Mouse (Mus musculus): ENCODE results near the gene Chrna9. TPM values are rescaled to one million over a fixed set of nuclear protein-coding genes. Genes with fewer than 3 reads are reported as not detected.

Chrna9 gene
- total and polyA plus RNA-seq, 3 experiments, result 0.57 TPM; not detected in 2

DNA sequence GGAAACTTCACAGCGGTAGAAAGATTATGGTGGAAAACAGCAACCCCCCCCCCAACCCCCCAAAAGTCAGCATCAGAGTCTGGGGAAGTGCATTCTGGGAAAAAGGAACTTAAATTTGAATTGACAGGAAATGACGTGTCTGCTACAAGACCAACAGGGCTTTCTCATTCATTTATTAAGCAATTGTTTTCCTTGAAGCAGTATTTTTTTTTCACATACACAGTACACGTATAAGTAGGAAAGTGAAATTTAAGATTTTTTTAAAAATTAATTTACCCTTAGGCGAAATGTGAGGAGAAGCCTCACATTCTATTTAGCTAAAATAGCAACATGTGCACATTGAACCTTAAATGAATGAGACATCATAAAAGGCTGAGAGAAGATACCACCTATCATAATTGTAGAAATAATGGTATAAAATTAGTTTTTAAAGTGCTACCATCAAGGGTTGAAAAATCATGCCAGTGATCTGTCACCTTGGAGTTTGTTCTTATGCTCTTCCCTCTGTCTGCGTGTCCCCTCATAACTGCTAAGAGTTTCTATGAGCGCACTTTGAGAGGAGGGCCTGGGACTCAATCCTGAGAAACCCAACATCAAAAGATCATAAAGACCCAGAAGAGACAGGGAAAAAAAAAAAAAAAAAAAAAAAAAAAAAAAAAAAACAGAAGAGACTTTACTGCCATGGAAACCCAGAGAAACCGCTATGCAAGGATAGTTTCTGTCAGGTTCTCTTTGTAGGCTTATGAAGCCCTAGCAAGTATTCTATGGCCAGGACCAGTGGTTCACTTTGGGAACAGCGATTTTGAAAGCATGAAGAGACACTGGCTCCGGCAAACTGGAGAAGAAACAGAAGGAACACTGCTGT, 21.7 kb downstream of the Chrna9 start:
- Histone ChIP-seq H3K27ac (ENCODE audit: insufficient read depth, low read depth) (no peak overlapping the region), H3K36me3 (replicated peaks in 1 of 2; ENCODE audit: control insufficient read depth in 1 of 2, insufficient read depth in 1 of 2, low read length in 1 of 2) (no peaks in the 10 kb centered on the region), H3K9me3 (replicated peaks; ENCODE audit: low read length) (no peaks in the 10 kb centered on the region), H3K9ac (ENCODE audit: insufficient read depth, low read depth) (no peak overlapping the region), H3K27me3 (replicated peaks) (no peaks in the 10 kb centered on the region), H3K79me2 (replicated peaks; ENCODE audit: control insufficient read depth, extremely low read depth, insufficient read depth, poor library complexity, severe bottlenecking) (no peaks in the 10 kb centered on the region), H3K4me3 (replicated peaks in 1 of 3; ENCODE audit: low read depth in 2 of 3, low read length in 2 of 3, poor library complexity in 1 of 3) (no peak overlapping the region), H3K4me2 (ENCODE audit: insufficient read depth, low read depth, poor library complexity, severe bottlenecking) (no peak overlapping the region), H3K4me1 (ENCODE audit: control insufficient read depth in 1 of 2, insufficient read depth in 2 of 2) (peaks cover 4 to 26% of the 10 kb centered on the region in 2 experiments; a peak in 3 of 4 replicates)
- no peak for DNase-seq (ENCODE audit: extremely low read depth)
- in situ Hi-C loops (cut with MboI; ENCODE audit: low pct_ligation_motif_present, low pct_unique_long_range_greater_than_20kb, low sequenced_read_pairs), result loop anchor here (25.0 kb wide), 1 partner anchor 281 kb away; no protein-coding TSS in a partner anchor
- TF ChIP-seq MAX (IDR thresholded peaks at IDR 0.05; ENCODE audit: low read length) (no peak), MXI1 (IDR thresholded peaks at IDR 0.05; ENCODE audit: low read depth, low read length) (no peak), ZNF384 (IDR thresholded peaks at IDR 0.05; ENCODE audit: low read depth, low read length) (peak; percentile 68), TBP (conservative IDR thresholded peaks at IDR 0.05; ENCODE audit: low read depth, low read length) (peak; percentile 89), MYC (IDR thresholded peaks at IDR 0.05; ENCODE audit: low read depth, low read length) (no peak), KAT2A (IDR thresholded peaks at IDR 0.05; ENCODE audit: insufficient replicate concordance, low read length) (no peak), CHD2 (IDR thresholded peaks at IDR 0.05; ENCODE audit: low read length) (no peak), BHLHE40 (IDR thresholded peaks at IDR 0.05; ENCODE audit: low read depth, low read length) (0 out of 2 replicates have a peak, but pooled peaks have one; percentile 41), MAZ (IDR thresholded peaks at IDR 0.05; ENCODE audit: low read depth, low read length) (no peak), HCFC1 (IDR thresholded peaks at IDR 0.05; ENCODE audit: low read depth, low read length) (peak; percentile 31; the same call in 1 of the 2 replicates), SIN3A (IDR thresholded peaks at IDR 0.05; ENCODE audit: low read length) (no peak), ZMIZ1 (IDR thresholded peaks at IDR 0.05; ENCODE audit: low read depth, low read length) (peak; percentile 78; the same call in 1 of the 2 replicates), JUND (conservative IDR thresholded peaks at IDR 0.05; ENCODE audit: low read depth, low read length) (peak; percentile 5; the same call in 1 of the 2 replicates)
- dilution Hi-C loops (cut with MboI; ENCODE audit: extremely low pct_ligation_motif_present, extremely low pct_unique_long_range_greater_than_20kb, low sequenced_read_pairs), result no loop called here

GRCm38 (mm10) chr5:65958597-65958996, 23.9 kb downstream of the Chrna9 start:
- no peak overlapping the region for H3K4me3 ChIP-seq (replicated peaks in 1 of 3; ENCODE audit: low read depth in 2 of 3, low read length in 2 of 3, poor library complexity in 1 of 3)
- in situ Hi-C loops (cut with MboI; ENCODE audit: low pct_ligation_motif_present, low pct_unique_long_range_greater_than_20kb, low sequenced_read_pairs) (loop anchor here (25.0 kb wide), 1 partner anchor 279 kb away; no protein-coding TSS in a partner anchor), dilution Hi-C loops (cut with MboI; ENCODE audit: extremely low pct_ligation_motif_present, extremely low pct_unique_long_range_greater_than_20kb, low sequenced_read_pairs) (no loop called here)
- TF ChIP-seq CTCF (conservative IDR thresholded peaks at IDR 0.05 in 1 of 2, IDR thresholded peaks at IDR 0.05 in 1 of 2; ENCODE audit: low read depth in 2 of 2, low read length in 2 of 2) (peak; percentile 83 to 85), MAZ (IDR thresholded peaks at IDR 0.05; ENCODE audit: low read depth, low read length) (no peak), ZC3H11A (IDR thresholded peaks at IDR 0.05; ENCODE audit: low read depth, low read length) (0 out of 2 replicates have a peak, but pooled peaks have one; percentile 25), SMC3 (IDR thresholded peaks at IDR 0.05; ENCODE audit: low read depth, low read length) (peak; percentile 70), RAD21 (IDR thresholded peaks at IDR 0.05; ENCODE audit: low read depth, low read length) (peak; percentile 75), RCOR1 (conservative IDR thresholded peaks at IDR 0.05; ENCODE audit: low read depth, low read length) (no peak), USF1 (IDR thresholded peaks at IDR 0.05; ENCODE audit: low read depth, low read length) (no peak), E2F4 (IDR thresholded peaks at IDR 0.05; ENCODE audit: insufficient replicate concordance, low read depth, low read length) (no peak), NELFE (IDR thresholded peaks at IDR 0.05; ENCODE audit: low read depth, low read length) (no peak), CHD2 (IDR thresholded peaks at IDR 0.05; ENCODE audit: low read length) (no peak), ZNF384 (IDR thresholded peaks at IDR 0.05; ENCODE audit: low read depth, low read length) (no peak), ELF1 (IDR thresholded peaks at IDR 0.05; ENCODE audit: low read depth, low read length) (no peak), KAT2A (IDR thresholded peaks at IDR 0.05; ENCODE audit: insufficient replicate concordance, low read length) (no peak)
- no peaks in the 10 kb centered on the region for H3K9me3 ChIP-seq (replicated peaks; ENCODE audit: low read length)
- no peaks in the 10 kb centered on the region for H3K79me2 ChIP-seq (replicated peaks; ENCODE audit: control insufficient read depth, extremely low read depth, insufficient read depth, poor library complexity, severe bottlenecking)
- DNase-seq (ENCODE audit: extremely low read depth), result peak; percentile 63
- H3K27me3 ChIP-seq (replicated peaks), result no peaks in the 10 kb centered on the region
- no peaks in the 10 kb centered on the region for H3K36me3 ChIP-seq (replicated peaks in 1 of 2; ENCODE audit: control insufficient read depth in 1 of 2, insufficient read depth in 1 of 2, low read length in 1 of 2)
- H3K4me1 ChIP-seq (ENCODE audit: control insufficient read depth in 1 of 2, insufficient read depth in 2 of 2), result peaks cover 7 to 26% of the 10 kb centered on the region in 2 experiments
- H3K4me2 ChIP-seq (ENCODE audit: insufficient read depth, low read depth, poor library complexity, severe bottlenecking), result no peak overlapping the region
- no peak overlapping the region for H3K9ac ChIP-seq (ENCODE audit: insufficient read depth, low read depth)
- no peak overlapping the region for H3K27ac ChIP-seq (ENCODE audit: insufficient read depth, low read depth)
